Mouse (Mus musculus): ENCODE data around the gene Armcx2.

GRCm38 (mm10) chrX:134808755-134809224 is at the start of gene Armcx2:
- TF ChIP-seq EP300 (IDR thresholded peaks at IDR 0.05; ENCODE audit: low read depth) (no peak), CTCF (IDR thresholded peaks at IDR 0.05; ENCODE audit: low read depth) (no peak)
